Mouse (Mus musculus): Measurements from ENCODE around the gene Kcnd2.
A peak's percentile ranks its signal among the peaks of the same experiment; 100 is the strongest.

Gene Kcnd2

GRCm38 (mm10) chr6:21424202-21424785 lies 209.0 kb downstream of the Kcnd2 start:
- no peak for DNase-seq (ENCODE audit: low spot score in 2 of 2)

GRCm38 (mm10) chr6:21431120-21431519 lies 215.8 kb downstream of the Kcnd2 start:
- no peak for DNase-seq (ENCODE audit: low spot score in 2 of 2)

GRCm38 (mm10) chr6:21464719-21465118 lies 249.4 kb downstream of the Kcnd2 start:
- DNase-seq (ENCODE audit: low spot score in 2 of 2), result no peak

- DNase-seq (ENCODE audit: low spot score in 2 of 2), result no peak
These were observed 256.7 kb downstream of the Kcnd2 start for GRCm38 (mm10) chr6:21471891-21472544.

GRCm38 (mm10) chr6:21482714-21483113 lies 267.4 kb downstream of the Kcnd2 start:
- no peak for DNase-seq (ENCODE audit: low spot score in 2 of 2)

- DNase-seq (ENCODE audit: low spot score in 2 of 2), result no peak
These were observed 273.2 kb downstream of the Kcnd2 start for GRCm38 (mm10) chr6:21488536-21488935.

- DNase-seq (ENCODE audit: low spot score in 2 of 2), result no peak
These were observed 287.6 kb downstream of the Kcnd2 start for GRCm38 (mm10) chr6:21502921-21503320.

- DNase-seq (ENCODE audit: low spot score in 2 of 2), result no peak
These were observed 295.4 kb downstream of the Kcnd2 start for GRCm38 (mm10) chr6:21510621-21511239.

- no peak for DNase-seq (ENCODE audit: low spot score in 2 of 2)
These were observed 305.0 kb downstream of the Kcnd2 start for GRCm38 (mm10) chr6:21520351-21520750.

GRCm38 (mm10) chr6:21527489-21528074 lies 312.3 kb downstream of the Kcnd2 start:
- DNase-seq (ENCODE audit: low spot score in 2 of 2), result no peak

- no peak for DNase-seq (ENCODE audit: low spot score in 2 of 2)
These were observed 318.7 kb downstream of the Kcnd2 start for GRCm38 (mm10) chr6:21534009-21534408.

GRCm38 (mm10) chr6:21534820-21535219 lies 319.5 kb downstream of the Kcnd2 start:
- DNase-seq (ENCODE audit: low spot score in 2 of 2), result no peak

GRCm38 (mm10) chr6:21551501-21551900 lies 336.2 kb downstream of the Kcnd2 start:
- peak; percentile 13 to 25 for DNase-seq (ENCODE audit: low spot score in 2 of 2)

- no peak for DNase-seq (ENCODE audit: low spot score in 2 of 2)
These were observed 355.7 kb downstream of the Kcnd2 start for GRCm38 (mm10) chr6:21570964-21571363.

GRCm38 (mm10) chr6:21590156-21590555 lies 374.9 kb downstream of the Kcnd2 start:
- no peak for DNase-seq (ENCODE audit: low spot score in 2 of 2)

GRCm38 (mm10) chr6:21597424-21597823 lies 382.1 kb downstream of the Kcnd2 start:
- DNase-seq (ENCODE audit: low spot score in 2 of 2), result no peak

GRCm38 (mm10) chr6:21609381-21610059 lies 394.2 kb downstream of the Kcnd2 start:
- no peak for DNase-seq (ENCODE audit: low spot score in 2 of 2)

- DNase-seq (ENCODE audit: low spot score in 2 of 2), result no peak
These were observed 414.7 kb downstream of the Kcnd2 start for GRCm38 (mm10) chr6:21629989-21630388.

- no peak for DNase-seq (ENCODE audit: low spot score in 2 of 2)
These were observed 440.4 kb downstream of the Kcnd2 start for GRCm38 (mm10) chr6:21655681-21656080.

- no peak for DNase-seq (ENCODE audit: low spot score in 2 of 2)
These were observed 448.8 kb downstream of the Kcnd2 start for GRCm38 (mm10) chr6:21664135-21664534.

- DNase-seq (ENCODE audit: low spot score in 2 of 2), result no peak
These were observed 449.3 kb downstream of the Kcnd2 start for GRCm38 (mm10) chr6:21664638-21665037.

GRCm38 (mm10) chr6:21684252-21684651 lies 468.9 kb downstream of the Kcnd2 start:
- DNase-seq (ENCODE audit: low spot score in 2 of 2), result no peak

Data from frontal cortex, postnatal 25 days (tissue).